Mouse (Mus musculus) T-helper 2 cell (primary cell): Measurements from ENCODE around the gene Magi3.

Source experiments
- in situ Hi-C: fragments of 300-600 bp; cut with MboI, MseI; formaldehyde crosslinking; loops from one replicate; pipeline ENCODE4 v1.15.1; 2025; ENCODE audit warnings: high pct_unique_total_duplicates

Magi3 gene

GRCm38 (mm10) chr3:103967231-103967630 lies 252.9 kb downstream of the Magi3 start:
- in situ Hi-C loops: no loop called here
